Mouse (Mus musculus) mouse embryonic stem cell (cell line): ENCODE results near the gene Slc25a13.

ENCODE experiments used
- in situ Hi-C, 2 experiments: fragments of 300-500 bp; cut with MboI; formaldehyde crosslinking; loops; 1 replicate in 1 of 2; 3 replicates in 1 of 2; pipeline ENCODE4 v1.14.3; 2019 to 2020; ENCODE audit warnings: low sequenced_read_pairs in 2 of 2, low pct_unique_long_range_greater_than_20kb in 1 of 2, mixed read lengths in 1 of 2; ENCODE audit not compliant: unreplicated experiment in 1 of 2

Gene Slc25a13

GRCm38 (mm10) chr6:6149329-6149728 is 67.6 kb downstream of the Slc25a13 start:
- in situ Hi-C loops, result loop anchor here in 1 of 2 experiments (25.0 kb wide), 1 partner anchor 713 kb away; the partner anchor contains the start of gene Dlx6

GRCm38 (mm10) chr6:6145412-6145811 is 71.6 kb downstream of the Slc25a13 start:
- in situ Hi-C loops, result loop anchor here in 1 of 2 experiments (25.0 kb wide), 1 partner anchor 717 kb away; the partner anchor contains the start of gene Dlx6

- in situ Hi-C loops, result loop anchor here in 1 of 2 experiments (25.0 kb wide), 1 partner anchor 719 kb away; the partner anchor contains the start of gene Dlx6
These were observed 73.4 kb downstream of the Slc25a13 start for GRCm38 (mm10) chr6:6143525-6143924.

- in situ Hi-C loops, result loop anchor here in 1 of 2 experiments (25.0 kb wide), 1 partner anchor 722 kb away; the partner anchor contains the start of gene Dlx6
These were observed 76.6 kb downstream of the Slc25a13 start for GRCm38 (mm10) chr6:6140370-6140769.

GRCm38 (mm10) chr6:6139061-6139460 is 77.9 kb downstream of the Slc25a13 start:
- in situ Hi-C loops, result loop anchor here in 1 of 2 experiments (10.0 to 25.0 kb wide), 2 partner anchors 76 to 723 kb away; partner anchors contain the start of genes Dlx6 and Slc25a13

- in situ Hi-C loops, result loop anchor here in 1 of 2 experiments (10.0 to 25.0 kb wide), 2 partner anchors 78 to 725 kb away; partner anchors contain the start of genes Dlx6 and Slc25a13
These were observed 80.2 kb downstream of the Slc25a13 start for GRCm38 (mm10) chr6:6136812-6137211.

- in situ Hi-C loops, result loop anchor here in 1 of 2 experiments (10.0 to 25.0 kb wide), 2 partner anchors 80 to 727 kb away; partner anchors contain the start of genes Dlx6 and Slc25a13
These were observed 82.0 kb downstream of the Slc25a13 start for GRCm38 (mm10) chr6:6134935-6135334.

- in situ Hi-C loops, result loop anchor here in 1 of 2 experiments (10.0 to 25.0 kb wide), 2 partner anchors 81 to 729 kb away; partner anchors contain the start of genes Dlx6 and Slc25a13
These were observed 83.4 kb downstream of the Slc25a13 start for GRCm38 (mm10) chr6:6133556-6134050.

GRCm38 (mm10) chr6:6132047-6132446 is 84.9 kb downstream of the Slc25a13 start:
- in situ Hi-C loops, result loop anchor here in 1 of 2 experiments (10.0 to 25.0 kb wide), 2 partner anchors 83 to 730 kb away; partner anchors contain the start of genes Dlx6 and Slc25a13

- in situ Hi-C loops, result loop anchor here in 1 of 2 experiments (25.0 kb wide), 1 partner anchor 737 kb away; the partner anchor contains the start of gene Dlx6
These were observed 91.4 kb downstream of the Slc25a13 start for GRCm38 (mm10) chr6:6125620-6126019.

- in situ Hi-C loops, result no loop called here
These were observed 95.1 kb downstream of the Slc25a13 start for GRCm38 (mm10) chr6:6121904-6122303.

- in situ Hi-C loops, result no loop called here
These were observed 96.1 kb downstream of the Slc25a13 start for GRCm38 (mm10) chr6:6120841-6121240.

- in situ Hi-C loops, result no loop called here
These were observed 101.2 kb downstream of the Slc25a13 start for GRCm38 (mm10) chr6:6115771-6116170.

GRCm38 (mm10) chr6:6113776-6114175 is 103.2 kb downstream of the Slc25a13 start:
- in situ Hi-C loops, result no loop called here

- in situ Hi-C loops, result no loop called here
These were observed 104.0 kb downstream of the Slc25a13 start for GRCm38 (mm10) chr6:6112767-6113528.

- in situ Hi-C loops, result no loop called here
These were observed 109.5 kb downstream of the Slc25a13 start for GRCm38 (mm10) chr6:6107419-6107966.

- in situ Hi-C loops, result no loop called here
These were observed 111.4 kb downstream of the Slc25a13 start for GRCm38 (mm10) chr6:6105586-6105985.

- in situ Hi-C loops, result no loop called here
These were observed 113.5 kb downstream of the Slc25a13 start for GRCm38 (mm10) chr6:6103469-6103868.

- in situ Hi-C loops, result no loop called here
These were observed 115.4 kb downstream of the Slc25a13 start for GRCm38 (mm10) chr6:6101605-6102004.
